Mouse (Mus musculus): ENCODE data around the gene Ccdc59. TPM values are rescaled to one million over a fixed set of nuclear protein-coding genes. Genes with fewer than 3 reads are reported as not detected.

The Ccdc59 gene
- polyA plus RNA-seq, 1 experiment from 2014 or later = 59.4 TPM

DNA sequence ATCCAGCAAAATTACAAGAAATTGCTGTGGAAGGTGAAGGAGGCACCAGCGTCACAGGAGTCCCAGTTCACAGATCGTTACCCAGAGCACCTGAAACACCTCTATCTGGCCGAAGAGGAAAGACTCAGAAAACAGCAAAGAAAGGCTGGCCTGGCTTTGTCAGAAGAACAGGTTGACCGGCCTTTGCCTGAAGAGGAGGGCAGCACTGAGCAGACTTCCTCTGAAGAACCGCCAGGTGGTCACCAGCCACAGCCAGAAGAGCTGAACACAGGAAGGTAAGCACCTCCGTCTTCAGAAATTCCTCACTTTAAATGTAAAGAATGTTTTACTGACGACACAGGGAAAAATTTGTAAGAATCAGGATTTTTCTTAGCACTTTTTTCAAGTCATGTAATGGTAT, 1.7 kb downstream of the Ccdc59 start:
- H3K27ac ChIP-seq (ENCODE audit: low read length) = no peak overlapping the region
- no peak for ATAC-seq (ENCODE audit: low read depth)
- no peak overlapping the region for H3K9ac ChIP-seq (ENCODE audit: low read length)
- H3K27me3 ChIP-seq (ENCODE audit: control insufficient read depth, insufficient read depth, low read depth, low read length) = no peaks in the 10 kb centered on the region
- H3K9me3 ChIP-seq (ENCODE audit: control insufficient read depth, low read length) = no peaks in the 10 kb centered on the region
- peak overlapping the region; percentile 89 for H3K4me2 ChIP-seq (ENCODE audit: low read depth, low read length)
- H3K4me3 ChIP-seq (ENCODE audit: low read length) = no peak overlapping the region
- 70% methylated on average over 7 of the region's 7 CpGs for WGBS
- peaks cover 38% of the 10 kb centered on the region for H3K36me3 ChIP-seq (ENCODE audit: control insufficient read depth, insufficient read depth, low read length)
- H3K4me1 ChIP-seq (replicated peaks; ENCODE audit: control insufficient read depth, insufficient read depth, low read length) = peaks cover 3% of the 10 kb centered on the region; the same call in 1 of the 2 replicates

- H3K9ac ChIP-seq (ENCODE audit: low read length) = no peak overlapping the region
- H3K4me1 ChIP-seq (replicated peaks; ENCODE audit: control insufficient read depth, insufficient read depth, low read length) = no peaks in the 10 kb centered on the region
- H3K9me3 ChIP-seq (ENCODE audit: control insufficient read depth, low read length) = no peaks in the 10 kb centered on the region
- no peak overlapping the region for H3K4me2 ChIP-seq (ENCODE audit: low read depth, low read length)
- no peak overlapping the region for H3K4me3 ChIP-seq (ENCODE audit: low read length)
- ATAC-seq (ENCODE audit: low read depth) = no peak
- WGBS = 79% methylated on average over 5 of the region's 5 CpGs
- peaks cover 25% of the 10 kb centered on the region for H3K36me3 ChIP-seq (ENCODE audit: control insufficient read depth, insufficient read depth, low read length)
- H3K27me3 ChIP-seq (ENCODE audit: control insufficient read depth, insufficient read depth, low read depth, low read length) = no peaks in the 10 kb centered on the region
- no peak overlapping the region for H3K27ac ChIP-seq (ENCODE audit: low read length)
Observed at GRCm38 (mm10) chr10:105850286-105850685, 9.4 kb downstream of the Ccdc59 start.

- Histone ChIP-seq H3K4me1 (replicated peaks; ENCODE audit: control insufficient read depth, insufficient read depth, low read length) (no peaks in the 10 kb centered on the region), H3K9ac (ENCODE audit: low read length) (no peak overlapping the region), H3K27ac (ENCODE audit: low read length) (no peak overlapping the region), H3K4me3 (ENCODE audit: low read length) (no peak overlapping the region), H3K27me3 (ENCODE audit: control insufficient read depth, insufficient read depth, low read depth, low read length) (no peaks in the 10 kb centered on the region), H3K9me3 (ENCODE audit: control insufficient read depth, low read length) (no peaks in the 10 kb centered on the region), H3K36me3 (ENCODE audit: control insufficient read depth, insufficient read depth, low read length) (peaks cover 16% of the 10 kb centered on the region), H3K4me2 (ENCODE audit: low read depth, low read length) (no peak overlapping the region)
- WGBS = 72% methylated on average over 4 of the region's 4 CpGs
- ATAC-seq (ENCODE audit: low read depth) = no peak
Observed at GRCm38 (mm10) chr10:105851136-105851535, 10.3 kb downstream of the Ccdc59 start.

DNA sequence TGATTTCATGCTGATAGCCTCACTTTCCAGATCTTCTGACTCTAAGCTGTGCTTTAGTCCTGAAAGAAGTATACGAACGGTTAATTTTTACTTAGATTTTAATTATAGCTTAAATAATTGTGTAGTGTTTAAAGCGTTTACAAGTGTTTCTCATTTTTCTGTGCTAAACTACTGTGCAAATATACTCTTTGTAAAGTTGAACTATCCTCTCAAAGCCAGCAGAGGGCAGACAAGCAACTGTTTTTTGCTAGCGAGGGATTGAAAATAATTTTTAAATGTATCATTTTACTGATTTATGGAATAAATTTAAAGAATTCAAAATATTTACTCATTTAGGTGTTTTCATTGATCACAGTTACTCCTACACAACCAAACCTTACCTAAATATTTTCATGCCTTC, 26.4 kb downstream of the Ccdc59 start:
- ATAC-seq (ENCODE audit: low read depth) = no peak
- H3K4me1 ChIP-seq (replicated peaks; ENCODE audit: control insufficient read depth, insufficient read depth, low read length) = no peaks in the 10 kb centered on the region
- H3K9me3 ChIP-seq (ENCODE audit: control insufficient read depth, low read length) = no peaks in the 10 kb centered on the region
- no peaks in the 10 kb centered on the region for H3K27me3 ChIP-seq (ENCODE audit: control insufficient read depth, insufficient read depth, low read depth, low read length)
- no peaks in the 10 kb centered on the region for H3K36me3 ChIP-seq (ENCODE audit: control insufficient read depth, insufficient read depth, low read length)
- no peak overlapping the region for H3K9ac ChIP-seq (ENCODE audit: low read length)
- WGBS = 40% methylated on average over 4 of the region's 4 CpGs
- no peak overlapping the region for H3K27ac ChIP-seq (ENCODE audit: low read length)
- no peak overlapping the region for H3K4me3 ChIP-seq (ENCODE audit: low read length)
- H3K4me2 ChIP-seq (ENCODE audit: low read depth, low read length) = no peak overlapping the region

Other genes with a start within 250 kb of the Ccdc59 start
- gene Mettl25, start 313 bp downstream of the Ccdc59 start, polyA plus RNA-seq (2015; fragmentation: Nextera tagmentation; extraction: Ambion mirVana) = 11.5 and 13.4 TPM in 2 replicates